Mouse (Mus musculus) CH12.LX (cell line): Measurements from ENCODE around the gene Fbxl18.

ENCODE experiments used
- CTCF ChIP-seq, 2 experiments: IDR thresholded peaks in 1 of 2; conservative IDR thresholded peaks in 1 of 2; 2 replicates each; pipeline ENCODE4 v1.5.1; 2011 to 2012; ENCODE audit warnings: low read depth in 2 of 2, low read length in 2 of 2, improper control_type of control experiment in 1 of 2, inconsistent platforms in 1 of 2, mild to moderate bottlenecking in 1 of 2, moderate library complexity in 1 of 2
- E2F4 ChIP-seq: IDR thresholded peaks from 2 replicates; pipeline ENCODE4 v1.6.1; 2011; ENCODE audit warnings: low read depth, low read length, improper control_type of control experiment; ENCODE audit not compliant: insufficient replicate concordance
- EP300 ChIP-seq: IDR thresholded peaks from 2 replicates; pipeline ENCODE4 v1.6.1; 2011; ENCODE audit warnings: low read length, improper control_type of control experiment
- HCFC1 ChIP-seq: IDR thresholded peaks from 2 replicates; pipeline ENCODE4 v1.6.1; 2012; ENCODE audit warnings: low read depth, mild to moderate bottlenecking, inconsistent platforms, low read length, improper control_type of control experiment
- MEF2A ChIP-seq: IDR thresholded peaks from 2 replicates; pipeline ENCODE4 v1.6.1; 2014; ENCODE audit warnings: low read depth, mild to moderate bottlenecking, inconsistent platforms, low read length, improper control_type of control experiment, borderline replicate concordance

- peak in 1 of 2 experiments; percentile 57; a peak in 2 of 4 replicates for TF ChIP-seq CTCF (conservative IDR thresholded peaks at IDR 0.05 in 1 of 2, IDR thresholded peaks at IDR 0.05 in 1 of 2; ENCODE audit: low read depth in 2 of 2, low read length in 2 of 2)
- no peak for TF ChIP-seq E2F4
- no peak for TF ChIP-seq MEF2A
- TF ChIP-seq HCFC1 = no peak
- TF ChIP-seq EP300 = no peak
Measured at GRCm38 (mm10) chr5:142940393-142940792, 45.2 kb upstream of the Fbxl18 start.
